Mouse (Mus musculus) megakaryocyte, embryonic 14.5 days (primary cell): ENCODE results near the gene Insm1.

Source experiments
- FLI1 ChIP-seq: IDR thresholded peaks from 2 replicates; pipeline ENCODE4 v1.6.1; 2012; ENCODE audit warnings: low read length, inconsistent platforms, mixed read lengths
- GATA1 ChIP-seq: IDR thresholded peaks from 3 replicates; pipeline ENCODE4 v1.6.1; 2012; ENCODE audit warnings: mixed read lengths, low read length, inconsistent platforms, borderline replicate concordance

- TF ChIP-seq GATA1: no peak
- TF ChIP-seq FLI1: no peak
These were observed 4.8 kb downstream of the Insm1 start for GRCm38 (mm10) chr2:146226484-146226883.
